Mouse (Mus musculus) layer of hippocampus, adult 11-12 months (tissue): ENCODE measurements at regions not wholly inside any gene's neighbourhood (a gene's known extent, or its start where the extent isn't known, plus 50 kb on each side); places are given as distances from the start of the nearest gene placed in this dataset.

Experiments used
- DNase-seq: peaks from one replicate; pipeline ENCODE4 v3.0.0; 2022; ENCODE audit warnings: low spot score

- no peak for DNase-seq
Observed at GRCm38 (mm10) chr5:51922973-51923372, 267.3 kb downstream of the Dhx15 start.

DNA sequence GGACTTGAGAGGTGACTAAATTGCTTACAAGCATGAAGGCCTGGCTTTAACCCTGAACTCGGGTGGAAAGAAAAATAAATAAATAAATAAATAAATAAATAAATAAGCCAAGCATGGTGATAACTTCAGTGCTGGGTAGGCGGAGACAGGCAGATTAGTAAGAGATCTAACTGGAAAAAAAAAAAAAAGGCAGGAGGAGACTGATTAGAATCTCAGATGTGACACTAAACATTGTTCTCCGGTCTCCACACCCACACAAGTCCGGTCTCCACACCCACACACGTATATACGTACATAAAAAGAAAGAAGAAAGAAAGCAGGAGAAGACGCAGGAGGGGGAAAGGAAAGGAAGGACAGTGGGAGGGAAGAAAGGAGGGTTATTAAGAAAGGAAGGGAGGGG lies 267.8 kb downstream of the Dhx15 start:
- DNase-seq: no peak

- no peak for DNase-seq
Observed at GRCm38 (mm10) chr5:51917812-51918448, 272.4 kb downstream of the Dhx15 start.

DNA sequence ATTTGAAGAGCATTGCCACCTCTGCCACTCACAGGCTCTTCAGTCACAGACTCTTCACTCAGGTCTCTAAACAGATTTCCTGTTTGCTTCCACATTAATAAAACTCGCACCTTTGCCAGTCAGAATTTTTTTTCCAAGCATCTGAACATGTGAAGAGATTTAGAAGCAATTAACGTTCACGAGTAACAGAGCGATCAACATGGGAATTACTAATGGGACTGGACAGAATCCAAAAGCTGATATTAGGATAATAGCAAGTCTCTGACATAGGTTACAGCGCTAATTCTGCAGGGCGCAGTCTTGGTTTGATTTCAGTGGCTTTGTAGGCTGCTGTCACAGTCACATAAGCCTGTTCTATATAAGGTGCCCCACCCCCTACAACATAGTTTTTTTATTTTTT lies 275.6 kb downstream of the Dhx15 start:
- no peak for DNase-seq

GRCm38 (mm10) chr5:51908861-51909260 lies 281.5 kb downstream of the Dhx15 start:
- DNase-seq: no peak

DNA sequence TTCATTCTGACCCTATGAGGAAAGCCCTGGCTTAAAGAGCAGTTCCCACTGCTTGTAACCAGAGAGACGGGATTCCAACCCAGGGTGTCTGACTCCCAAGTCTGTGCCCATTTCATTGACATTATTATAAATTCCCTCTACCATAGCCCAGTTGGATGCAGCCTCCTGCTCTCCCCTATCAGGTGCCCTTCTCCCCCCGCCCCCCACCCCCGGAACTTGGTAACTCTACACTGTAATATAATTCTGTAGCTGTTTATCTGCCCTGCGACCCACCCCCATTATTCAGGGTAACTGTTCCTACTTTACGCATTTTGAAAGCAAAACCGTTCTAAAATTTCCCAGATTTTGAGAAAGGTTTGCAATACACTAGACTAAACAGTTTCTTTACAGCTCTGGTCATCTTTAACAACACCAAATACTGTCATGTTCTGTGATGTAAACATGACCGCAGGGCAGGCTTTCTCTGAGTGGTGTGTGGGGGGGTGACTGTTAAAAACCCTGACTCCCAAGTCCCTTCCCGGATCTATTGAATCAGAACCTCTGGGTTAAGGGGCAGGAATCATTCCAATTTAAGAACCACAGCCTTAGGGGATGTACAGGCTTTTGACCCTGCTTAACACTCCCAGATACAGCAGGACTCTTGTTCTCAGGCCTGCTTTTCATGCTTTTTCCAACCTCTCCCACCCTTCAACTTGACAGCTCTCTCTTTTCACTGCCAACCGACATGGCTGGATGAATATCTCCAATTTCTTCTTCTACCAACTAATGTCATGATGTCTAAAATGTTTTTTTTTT lies 283.8 kb downstream of the Dhx15 start:
- DNase-seq: no peak

- DNase-seq: no peak
Observed at GRCm38 (mm10) chr5:51894159-51894558, 296.2 kb downstream of the Dhx15 start.

GRCm38 (mm10) chr5:51891341-51891740 lies 299.0 kb downstream of the Dhx15 start:
- DNase-seq: no peak

DNA sequence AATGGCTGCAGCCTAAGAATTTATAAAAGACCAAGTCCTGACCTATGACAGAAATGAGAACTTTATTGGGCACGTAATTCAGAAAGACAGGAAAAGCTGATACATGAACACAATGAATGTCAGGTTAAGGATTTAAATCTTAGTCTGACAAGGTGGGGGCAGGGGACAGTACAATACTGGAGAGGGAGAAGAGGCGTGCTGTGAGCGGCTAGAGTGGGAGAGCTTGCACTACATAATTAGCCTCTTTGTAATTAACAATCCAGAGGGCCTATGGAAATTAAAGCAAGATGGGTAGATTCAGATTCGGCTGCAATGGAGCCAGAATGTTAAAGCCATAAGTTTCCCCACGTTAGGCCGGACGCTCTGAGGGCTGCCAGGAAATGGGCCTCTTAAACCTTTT lies 301.9 kb downstream of the Dhx15 start:
- DNase-seq: no peak

GRCm38 (mm10) chr5:51882594-51882993 lies 307.7 kb downstream of the Dhx15 start:
- DNase-seq: no peak

DNA sequence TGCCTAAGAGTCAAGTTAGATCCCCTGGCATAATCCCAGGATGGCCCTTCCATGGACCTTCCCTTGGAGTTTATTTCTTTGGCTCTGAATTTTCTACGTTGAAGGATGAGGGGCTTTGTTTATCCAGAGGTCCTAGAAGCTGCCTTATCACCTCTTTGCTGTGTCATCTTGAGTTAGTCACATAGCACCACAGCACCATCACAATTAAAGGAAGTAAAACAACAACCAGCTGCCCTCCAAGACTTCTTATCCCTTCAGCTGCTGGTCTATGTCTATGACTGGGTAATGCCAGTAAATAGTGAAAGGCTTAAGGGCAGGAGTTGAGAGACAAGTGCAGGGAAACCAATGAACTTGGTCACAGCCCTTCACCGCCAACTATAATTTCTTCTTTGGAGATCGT lies 308.1 kb downstream of the Dhx15 start:
- no peak for DNase-seq

GRCm38 (mm10) chr5:51876846-51877245 lies 309.3 kb upstream of the Ppargc1a start:
- no peak for DNase-seq

- DNase-seq: no peak
Observed at GRCm38 (mm10) chr5:51873571-51873970, 306.0 kb upstream of the Ppargc1a start.

DNA sequence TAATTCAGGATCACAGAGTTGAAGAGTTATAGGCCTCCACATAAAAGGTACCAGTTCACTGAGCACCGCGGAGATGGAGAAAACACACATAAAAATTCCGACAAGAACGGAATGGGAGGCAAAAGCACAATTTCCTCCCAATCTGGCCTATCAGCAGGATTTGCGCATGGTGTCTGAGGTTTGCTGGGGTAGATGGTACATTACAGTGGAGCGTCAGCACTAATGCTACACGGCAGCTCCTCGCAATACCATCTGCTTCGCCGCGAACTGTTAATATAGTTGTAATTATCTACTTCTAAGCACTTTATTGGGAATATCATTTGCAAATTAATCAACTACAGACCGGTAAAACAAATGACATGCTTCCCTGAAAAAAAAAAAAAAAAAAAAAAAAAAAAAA lies 304.2 kb upstream of the Ppargc1a start:
- DNase-seq: no peak

GRCm38 (mm10) chr5:51868223-51868713 lies 300.7 kb upstream of the Ppargc1a start:
- DNase-seq: no peak

- DNase-seq: no peak
Observed at GRCm38 (mm10) chr5:51866002-51866401, 298.5 kb upstream of the Ppargc1a start.

DNA sequence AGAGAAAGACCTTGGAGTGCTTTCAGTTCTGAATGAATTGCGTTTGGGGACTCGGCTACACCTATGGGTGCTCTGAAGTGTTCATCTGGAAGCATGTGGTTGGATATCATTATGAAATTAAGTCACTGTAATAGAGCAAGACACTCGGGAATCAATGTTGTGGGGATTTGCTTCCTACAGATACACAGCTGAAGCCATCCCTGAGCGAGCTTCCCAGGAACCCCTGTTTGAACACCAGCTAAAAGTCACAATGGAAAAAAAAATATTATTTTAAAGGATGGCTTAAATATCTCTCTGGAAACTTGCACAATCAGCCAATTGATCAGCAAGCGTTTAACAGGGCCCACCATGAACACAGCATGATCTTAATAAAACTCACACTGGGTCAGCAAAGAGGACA lies 293.0 kb upstream of the Ppargc1a start:
- no peak for DNase-seq

DNA sequence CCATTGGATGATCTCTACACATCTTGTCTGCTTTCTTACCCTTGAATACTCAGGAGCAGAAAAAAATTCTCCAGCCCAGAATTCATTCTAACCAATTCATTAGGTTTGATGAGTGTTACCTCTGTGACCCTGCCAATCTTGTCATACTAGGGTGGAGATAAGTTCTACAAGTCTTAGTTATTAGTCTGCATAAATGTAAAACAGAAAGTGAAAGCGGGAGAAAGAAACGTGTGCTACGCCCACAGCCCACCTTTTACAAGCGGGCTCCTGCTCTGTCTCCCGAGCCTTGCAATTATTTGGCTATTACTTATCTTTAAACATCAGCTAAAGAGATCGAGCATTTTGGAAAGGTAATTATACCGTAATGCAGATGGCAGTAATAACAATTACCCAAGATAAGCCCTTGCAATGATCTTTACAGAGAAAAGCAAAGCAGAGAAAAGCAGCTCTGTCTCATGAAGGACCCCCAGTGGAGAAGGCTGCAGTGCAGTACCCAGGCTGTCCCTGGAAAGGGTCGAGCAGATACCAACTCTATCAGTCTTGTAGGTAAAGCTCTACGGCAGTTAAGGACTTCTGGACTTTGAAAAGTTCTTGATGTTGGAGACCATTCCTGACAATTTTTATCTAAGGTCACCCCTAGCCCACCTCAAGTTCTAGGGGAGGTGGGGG lies 286.1 kb upstream of the Ppargc1a start:
- DNase-seq: no peak

GRCm38 (mm10) chr5:51850091-51850490 lies 282.6 kb upstream of the Ppargc1a start:
- no peak for DNase-seq

DNA sequence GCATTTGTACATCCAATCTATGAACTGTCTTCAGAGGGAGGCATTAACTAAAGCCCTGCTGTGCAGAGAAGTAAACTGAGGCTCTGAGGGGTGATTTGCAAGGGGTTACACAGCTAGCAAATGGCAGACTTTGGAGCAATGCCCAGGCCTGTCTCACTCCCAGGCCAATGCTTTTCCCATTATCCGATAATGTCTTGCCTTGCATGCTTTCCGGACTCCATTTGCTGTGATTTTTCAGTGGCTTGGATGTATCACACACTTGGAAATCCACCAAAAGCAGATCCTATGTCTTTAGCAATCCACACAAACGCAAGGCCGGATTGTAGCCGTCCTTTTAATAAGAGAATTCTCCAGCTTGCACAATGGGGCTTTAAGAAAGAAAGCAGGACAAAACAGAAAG lies 281.7 kb upstream of the Ppargc1a start:
- DNase-seq: no peak

DNA sequence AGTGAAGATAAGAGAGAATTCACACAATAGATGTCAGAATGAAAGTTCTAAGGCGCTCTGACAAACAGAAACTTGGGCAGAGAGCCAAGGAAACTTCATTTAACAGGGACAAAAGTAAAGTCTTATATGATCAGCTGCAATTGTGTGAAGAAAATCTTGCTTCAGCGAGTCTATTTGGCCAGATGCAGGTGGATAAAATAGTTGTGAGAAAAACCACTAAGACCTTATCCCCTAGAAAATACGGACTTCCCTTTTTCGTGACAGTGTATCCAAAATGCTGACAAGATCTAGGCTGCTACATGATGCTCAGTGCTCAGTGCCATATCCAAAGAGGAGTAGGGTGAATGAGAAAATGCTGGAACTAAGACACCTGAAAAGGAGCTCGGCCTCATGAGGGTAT lies 274.7 kb upstream of the Ppargc1a start:
- no peak for DNase-seq

GRCm38 (mm10) chr5:51841763-51842162 lies 274.2 kb upstream of the Ppargc1a start:
- no peak for DNase-seq
